Mouse (Mus musculus): ENCODE results near the gene Dnm1.
A peak's percentile ranks its signal among the peaks of the same experiment; 100 is the strongest.

DNA sequence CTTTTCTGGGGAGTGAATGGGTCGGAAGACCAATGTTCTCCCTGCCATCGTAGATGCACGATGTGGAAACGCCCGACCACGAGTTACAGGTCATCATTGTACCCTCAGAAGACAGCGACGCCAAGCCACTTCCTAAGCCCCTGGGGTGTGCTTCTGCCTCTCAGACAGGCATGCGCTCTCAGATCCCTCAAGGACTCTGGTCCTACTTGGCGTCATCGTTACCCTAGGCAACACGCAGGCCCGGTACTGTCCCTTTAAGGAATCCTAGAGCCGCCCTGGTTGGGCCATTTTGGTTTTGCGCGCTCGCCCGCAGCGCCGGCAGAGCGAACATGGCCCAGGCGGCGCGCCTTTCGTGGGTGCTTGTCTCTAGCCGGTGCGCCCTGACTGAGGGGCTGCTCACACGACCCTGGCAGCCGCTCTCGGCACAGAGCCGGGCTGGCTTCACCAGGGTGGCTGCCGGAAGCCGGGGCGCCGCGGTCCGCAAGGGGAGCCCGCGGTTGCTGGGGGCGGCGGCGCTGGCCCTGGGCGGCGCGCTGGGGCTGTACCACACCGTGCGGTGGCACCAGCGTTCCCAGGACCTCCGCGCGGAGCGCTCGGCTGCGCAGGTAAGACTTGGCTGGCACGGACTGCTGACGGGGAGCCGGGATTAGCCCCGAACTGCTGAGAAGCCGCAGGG is 42.9 kb upstream of the Dnm1 start:
- no peak for TF ChIP-seq CTCF (IDR thresholded peaks at IDR 0.05; ENCODE audit: borderline replicate concordance, insufficient read depth, low read depth, low read length)
- peak; percentile 55 for TF ChIP-seq POLR2A (IDR thresholded peaks at IDR 0.05; ENCODE audit: borderline replicate concordance, insufficient read depth, low read length)

Measured in cerebellum, adult 2 months (tissue).